Mouse (Mus musculus) limb, embryonic 15.5 days (tissue): Measurements from ENCODE around the gene Styx. TPM values are rescaled to one million over a fixed set of nuclear protein-coding genes. Genes with fewer than 3 reads are reported as not detected.

Experiments used
- ATAC-seq: fragments of 200-750 bp; cut with Nextera tagmentation; 2 replicates; pipeline ENCODE4 v1.8.0; 2017; ENCODE audit warnings: low read depth, moderate TSS enrichment; ENCODE audit not compliant: insufficient number of reproducible peaks, low FRiP score, low TSS enrichment
- H3K27ac ChIP-seq: fragments of 300-500 bp; sonication (generic); 2 replicates; pipeline ENCODE4 v1.5.1; 2015; ENCODE audit warnings: moderate library complexity, mild to moderate bottlenecking, inconsistent platforms
- H3K27me3 ChIP-seq: fragments of 300-500 bp; sonication (generic); 2 replicates; pipeline ENCODE4 v1.6.1; 2015; ENCODE audit warnings: inconsistent platforms
- H3K36me3 ChIP-seq: fragments of 300-500 bp; sonication (generic); 2 replicates; pipeline ENCODE4 v1.6.1; 2015; ENCODE audit warnings: inconsistent platforms
- H3K4me1 ChIP-seq: fragments of 300-500 bp; sonication (generic); 2 replicates; pipeline ENCODE4 v1.6.1; 2015; ENCODE audit warnings: inconsistent platforms
- H3K4me2 ChIP-seq: fragments of 300-500 bp; sonication (generic); 2 replicates; pipeline ENCODE4 v1.6.1; 2015; ENCODE audit warnings: mild to moderate bottlenecking, inconsistent platforms
- H3K4me3 ChIP-seq: fragments of 300-500 bp; sonication (generic); 2 replicates; pipeline ENCODE4 v1.5.1; 2015; ENCODE audit warnings: mild to moderate bottlenecking, inconsistent platforms
- H3K9ac ChIP-seq: fragments of 300-500 bp; sonication (generic); 2 replicates; pipeline ENCODE4 v1.6.1; 2015; ENCODE audit warnings: inconsistent platforms
- H3K9me3 ChIP-seq: fragments of 300-500 bp; sonication (generic); 2 replicates; pipeline ENCODE4 v1.6.1; 2016; ENCODE audit warnings: inconsistent platforms
- WGBS: fragments of 180-500 bp; shearing (Covaris S2); methylation state at CpG from one replicate; pipeline ENCODE4 v1.1.7; 2015; 5-methylcytosine and 5-hydroxymethylcytosine counted together
- polyA plus RNA-seq: library from polyadenylated mRNA; unstranded; fragments of >200 nt; fragmentation: Nextera tagmentation; extraction: Ambion mirVana; gene quantifications from 2 replicates; pipeline ENCODE4 v1.2.1, GENCODE M21; 2015

Gene Styx
- polyA plus RNA-seq, 1 experiment from 2014 or later: 67.0 TPM

GRCm38 (mm10) chr14:45320111-45320510 is 30.8 kb upstream of the Styx start:
- H3K27me3 ChIP-seq: 0 out of 2 replicates have a peak, but pooled peaks cover 2% of the 10 kb centered on the region
- no peaks in the 10 kb centered on the region for H3K9me3 ChIP-seq
- H3K27ac ChIP-seq: no peak overlapping the region
- WGBS: 78% methylated on average over 4 of the region's 4 CpGs
- peaks cover 7% of the 10 kb centered on the region for H3K4me1 ChIP-seq
- ATAC-seq: no peak
- H3K9ac ChIP-seq: no peak overlapping the region
- no peaks in the 10 kb centered on the region for H3K36me3 ChIP-seq
- no peak overlapping the region for H3K4me3 ChIP-seq
- no peak overlapping the region for H3K4me2 ChIP-seq

- Histone ChIP-seq H3K9ac (no peak overlapping the region), H3K27ac (no peak overlapping the region), H3K36me3 (no peaks in the 10 kb centered on the region), H3K9me3 (no peaks in the 10 kb centered on the region), H3K4me1 (peaks cover 7% of the 10 kb centered on the region), H3K27me3 (0 out of 2 replicates have a peak, but pooled peaks cover 2% of the 10 kb centered on the region), H3K4me3 (no peak overlapping the region), H3K4me2 (no peak overlapping the region)
- WGBS: 79% methylated on average over 3 of the region's 3 CpGs
- no peak for ATAC-seq
These were observed 29.8 kb upstream of the Styx start for GRCm38 (mm10) chr14:45321067-45321466.

GRCm38 (mm10) chr14:45321622-45322021 is 29.3 kb upstream of the Styx start:
- H3K4me2 ChIP-seq: no peak overlapping the region
- H3K9ac ChIP-seq: no peak overlapping the region
- no peaks in the 10 kb centered on the region for H3K9me3 ChIP-seq
- 71% methylated on average over 5 of the region's 5 CpGs for WGBS
- ATAC-seq: no peak
- no peak overlapping the region for H3K27ac ChIP-seq
- peaks cover 7% of the 10 kb centered on the region for H3K4me1 ChIP-seq
- no peaks in the 10 kb centered on the region for H3K36me3 ChIP-seq
- H3K27me3 ChIP-seq: 0 out of 2 replicates have a peak, but pooled peaks cover 2% of the 10 kb centered on the region
- H3K4me3 ChIP-seq: no peak overlapping the region

GRCm38 (mm10) chr14:45322450-45322849 is 28.4 kb upstream of the Styx start:
- no peak for ATAC-seq
- Histone ChIP-seq H3K4me1 (0 out of 2 replicates have a peak, but pooled peaks cover 2% of the 10 kb centered on the region), H3K4me2 (no peak overlapping the region), H3K9ac (no peak overlapping the region), H3K27ac (no peak overlapping the region), H3K27me3 (0 out of 2 replicates have a peak, but pooled peaks cover 2% of the 10 kb centered on the region), H3K9me3 (no peaks in the 10 kb centered on the region), H3K36me3 (no peaks in the 10 kb centered on the region), H3K4me3 (no peak overlapping the region)
- 81% methylated on average over 2 of the region's 2 CpGs for WGBS

DNA sequence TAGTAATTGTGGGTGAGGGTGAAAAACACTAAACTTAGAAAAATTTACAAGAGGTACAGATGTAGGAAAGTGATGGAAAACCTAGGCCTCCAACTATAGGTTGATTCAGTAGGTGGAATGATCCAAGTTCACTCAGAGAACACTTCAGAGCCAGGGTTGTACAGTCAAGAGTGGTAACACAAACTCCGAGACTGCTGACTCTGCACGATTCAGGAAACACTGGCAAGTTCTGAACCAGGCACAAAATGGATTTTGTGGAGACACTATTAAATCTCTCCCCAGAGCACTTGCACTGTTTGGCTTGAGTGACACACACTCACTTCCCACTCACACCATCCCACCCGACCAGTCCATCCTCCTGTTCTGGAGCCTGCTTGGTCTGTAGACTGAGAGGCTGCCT is 27.6 kb upstream of the Styx start:
- Histone ChIP-seq H3K27me3 (0 out of 2 replicates have a peak, but pooled peaks cover 2% of the 10 kb centered on the region), H3K4me2 (no peak overlapping the region), H3K36me3 (no peaks in the 10 kb centered on the region), H3K4me3 (no peak overlapping the region), H3K9me3 (no peaks in the 10 kb centered on the region), H3K9ac (no peak overlapping the region), H3K4me1 (no peaks in the 10 kb centered on the region), H3K27ac (no peak overlapping the region)
- 70% methylated on average over 3 of the region's 3 CpGs for WGBS
- no peak for ATAC-seq

GRCm38 (mm10) chr14:45325471-45325870 is 25.4 kb upstream of the Styx start:
- H3K4me1 ChIP-seq: no peaks in the 10 kb centered on the region
- H3K27me3 ChIP-seq: no peaks in the 10 kb centered on the region
- no peak for ATAC-seq
- no peak overlapping the region for H3K4me2 ChIP-seq
- H3K36me3 ChIP-seq: no peaks in the 10 kb centered on the region
- H3K27ac ChIP-seq: no peak overlapping the region
- no peak overlapping the region for H3K9ac ChIP-seq
- no peaks in the 10 kb centered on the region for H3K9me3 ChIP-seq
- H3K4me3 ChIP-seq: no peak overlapping the region

GRCm38 (mm10) chr14:45328072-45328713 is 22.7 kb upstream of the Styx start:
- no peak overlapping the region for H3K4me2 ChIP-seq
- H3K27ac ChIP-seq: no peak overlapping the region
- H3K4me3 ChIP-seq: no peak overlapping the region
- no peak overlapping the region for H3K9ac ChIP-seq
- no peaks in the 10 kb centered on the region for H3K9me3 ChIP-seq
- H3K4me1 ChIP-seq: peaks cover 5% of the 10 kb centered on the region; the same call in 1 of the 2 replicates
- H3K27me3 ChIP-seq: no peaks in the 10 kb centered on the region
- 88% methylated on average over 4 of the region's 4 CpGs for WGBS
- no peak for ATAC-seq
- H3K36me3 ChIP-seq: peaks cover 17% of the 10 kb centered on the region

DNA sequence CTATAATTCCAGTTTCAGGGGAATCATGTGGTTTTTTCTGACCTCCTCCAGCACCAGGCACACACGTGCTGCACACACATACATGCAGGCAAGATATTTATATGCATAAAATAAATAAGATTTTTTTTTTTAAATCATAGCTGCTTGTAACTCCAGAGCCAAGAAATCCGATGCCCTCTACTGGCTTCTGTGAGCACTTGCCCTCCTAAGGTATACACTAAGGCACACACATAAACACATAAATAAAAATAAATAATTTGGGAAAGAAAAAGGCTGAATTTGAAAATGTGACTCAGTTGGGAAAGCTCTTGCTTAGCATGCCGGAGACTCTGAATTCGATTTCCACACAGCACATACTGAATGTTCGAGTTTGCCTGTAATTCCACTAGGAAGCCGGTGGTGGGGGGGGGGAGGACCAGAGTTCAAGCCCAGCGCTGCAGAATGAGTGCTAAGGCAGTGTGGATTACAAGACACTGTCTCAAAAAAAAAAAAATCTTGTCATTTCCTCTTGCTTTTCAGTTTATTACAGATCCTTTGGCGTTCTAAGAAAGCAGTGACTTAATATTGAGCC is 21.8 kb upstream of the Styx start:
- 14% methylated on average over 8 of the region's 8 CpGs for WGBS
- Histone ChIP-seq H3K27me3 (no peaks in the 10 kb centered on the region), H3K9me3 (no peaks in the 10 kb centered on the region), H3K4me2 (peak overlapping the region; percentile 51), H3K27ac (0 out of 2 replicates have a peak overlapping the region, but pooled peaks have one; percentile 43), H3K36me3 (peaks cover 20% of the 10 kb centered on the region), H3K9ac (no peak overlapping the region; the same call in 1 of the 2 replicates), H3K4me1 (peaks cover 5% of the 10 kb centered on the region; the same call in 1 of the 2 replicates), H3K4me3 (peak overlapping the region; percentile 88)
- no peak for ATAC-seq

DNA sequence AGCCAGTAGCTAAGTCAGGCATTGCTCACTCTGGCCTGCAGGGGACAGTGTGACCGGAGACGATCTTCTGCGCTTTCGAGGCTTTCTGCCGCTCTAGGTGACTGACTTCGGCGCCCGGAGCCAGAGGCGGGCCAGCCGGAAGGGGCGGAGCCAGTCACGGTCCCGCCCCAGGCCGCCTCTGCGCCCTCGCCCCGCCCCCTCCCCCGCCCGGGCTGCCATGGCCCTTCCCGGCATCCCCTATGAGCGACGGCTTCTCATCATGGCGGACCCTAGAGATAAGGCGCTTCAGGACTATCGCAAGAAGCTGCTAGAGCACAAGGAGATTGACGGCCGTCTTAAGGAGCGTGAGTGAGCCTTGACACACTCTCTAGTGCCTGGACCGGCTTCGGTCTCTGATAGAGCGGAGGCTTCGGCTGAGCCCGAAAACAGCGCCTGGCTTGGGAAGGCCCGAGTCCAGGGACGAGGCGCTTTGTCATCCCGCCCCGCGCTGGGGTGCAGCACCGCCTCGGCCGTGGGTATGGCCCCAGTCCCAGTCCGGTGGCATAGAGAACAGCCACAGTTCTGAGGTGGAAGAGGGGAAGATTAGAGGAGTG is 21.2 kb upstream of the Styx start, which contains the start of gene Psmc6:
Gene Psmc6 (plus strand): TSS at position 200 of the 593 bp plus-strand sequence.
- under 1% methylated on average over 44 of the region's 44 CpGs for WGBS
- Histone ChIP-seq H3K27ac (peak within 1 kb of the TSS; percentile 86), H3K4me3 (peak within 1 kb of the TSS; percentile 88), H3K27me3 (no peaks in the 10 kb centered on the region), H3K9me3 (no peaks in the 10 kb centered on the region), H3K4me2 (peak within 1 kb of the TSS; percentile 56), H3K9ac (peak within 1 kb of the TSS; percentile 67), H3K4me1 (peaks cover 5% of the 10 kb centered on the region; the same call in 1 of the 2 replicates), H3K36me3 (peaks cover 23% of the 10 kb centered on the region)
- ATAC-seq: peak; percentile 94

DNA sequence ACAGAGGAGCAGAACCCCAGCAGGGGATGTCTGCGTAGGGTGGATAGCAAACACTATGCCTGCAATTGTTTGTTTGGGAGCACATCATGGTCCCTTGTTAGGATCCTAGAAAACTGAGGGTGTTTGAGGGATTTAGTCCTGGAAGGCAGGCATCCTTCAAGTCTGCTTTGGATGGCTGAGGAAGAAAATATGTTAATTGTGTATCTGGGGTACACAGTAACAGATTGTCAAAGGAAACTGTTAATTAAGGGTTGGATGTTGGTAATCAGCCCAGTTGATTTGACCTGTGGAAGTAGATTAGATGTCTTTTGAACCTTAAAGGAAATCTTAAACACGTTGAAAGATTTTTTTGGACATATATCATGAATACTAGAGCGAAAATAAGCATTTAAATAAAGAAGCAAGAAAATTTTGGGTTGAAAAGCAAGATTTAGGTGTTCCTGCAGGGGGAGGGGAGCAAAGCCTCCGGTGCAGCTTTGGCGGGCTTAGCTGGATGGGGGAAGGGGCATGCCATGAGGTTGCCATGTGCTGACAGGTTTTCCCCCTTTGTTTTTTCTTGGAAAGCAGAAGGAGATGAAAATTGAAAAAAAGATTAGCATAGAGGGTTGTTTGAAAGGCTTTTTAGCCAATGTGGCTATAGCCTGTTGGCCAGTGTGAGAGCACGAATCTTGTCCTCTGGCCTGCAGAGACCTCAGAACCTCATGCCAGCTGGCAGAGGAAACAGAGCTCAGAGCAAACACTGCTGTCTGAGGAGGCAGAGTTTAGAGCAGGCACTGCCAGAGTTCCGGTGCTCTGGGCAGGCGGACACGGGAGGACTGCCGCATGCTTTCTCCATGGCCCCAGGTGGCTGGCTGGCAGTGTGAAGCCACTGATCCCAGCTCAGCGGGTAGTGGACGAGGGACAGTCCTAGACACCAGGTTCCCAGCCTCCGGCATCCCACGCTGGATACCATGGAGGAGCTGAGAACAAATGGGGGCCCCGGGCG is 13.6 kb downstream of the Styx start:
- H3K27me3 ChIP-seq: no peaks in the 10 kb centered on the region
- H3K27ac ChIP-seq: no peak overlapping the region
- no peak overlapping the region for H3K4me3 ChIP-seq
- ATAC-seq: no peak
- H3K9me3 ChIP-seq: no peaks in the 10 kb centered on the region
- peaks cover 7% of the 10 kb centered on the region for H3K36me3 ChIP-seq
- H3K9ac ChIP-seq: no peak overlapping the region
- H3K4me1 ChIP-seq: no peaks in the 10 kb centered on the region
- no peak overlapping the region for H3K4me2 ChIP-seq
- 83% methylated on average over 16 of the region's 16 CpGs for WGBS

DNA sequence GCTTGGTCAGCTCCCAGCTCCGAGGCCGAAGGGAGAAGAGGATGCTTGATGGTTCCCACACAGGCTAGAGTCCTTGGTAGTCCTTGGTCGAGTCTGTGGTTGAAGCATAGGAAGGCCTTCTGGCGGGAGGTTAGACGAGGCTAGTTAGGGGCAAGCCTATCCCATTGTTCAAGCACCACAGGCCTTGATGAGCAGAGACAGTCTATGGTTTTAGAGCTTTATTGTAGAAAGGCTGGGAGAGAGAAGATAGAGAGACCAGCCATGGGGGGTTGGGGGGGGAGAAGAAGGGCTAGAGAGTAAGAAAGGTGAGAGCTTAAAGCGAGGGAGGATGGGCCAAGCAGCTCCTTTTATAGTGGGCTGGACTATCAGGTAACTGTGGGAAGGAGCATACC is 14.3 kb downstream of the Styx start:
- no peak overlapping the region for H3K4me3 ChIP-seq
- H3K9ac ChIP-seq: no peak overlapping the region
- no peak overlapping the region for H3K27ac ChIP-seq
- no peaks in the 10 kb centered on the region for H3K9me3 ChIP-seq
- ATAC-seq: no peak
- H3K36me3 ChIP-seq: peaks cover 13% of the 10 kb centered on the region
- H3K4me2 ChIP-seq: no peak overlapping the region
- no peaks in the 10 kb centered on the region for H3K27me3 ChIP-seq
- 90% methylated on average over 6 of the region's 6 CpGs for WGBS
- H3K4me1 ChIP-seq: no peaks in the 10 kb centered on the region
